Mouse (Mus musculus) CH12.LX (cell line): ENCODE measurements around the gene Fat3.

Experiments
- JUN ChIP-seq: IDR thresholded peaks from 2 replicates; pipeline ENCODE4 v1.6.1; 2011; ENCODE audit warnings: low read depth, mild to moderate bottlenecking, low read length, improper control_type of control experiment, moderate library complexity; ENCODE audit not compliant: insufficient read depth
- MEF2A ChIP-seq: IDR thresholded peaks from 2 replicates; pipeline ENCODE4 v1.6.1; 2014; ENCODE audit warnings: low read depth, mild to moderate bottlenecking, inconsistent platforms, low read length, improper control_type of control experiment, borderline replicate concordance
- TBP ChIP-seq: conservative IDR thresholded peaks from 2 replicates; pipeline ENCODE4 v1.6.1; 2011; ENCODE audit warnings: low read depth, low read length, improper control_type of control experiment
- ZNF384 ChIP-seq: IDR thresholded peaks from 2 replicates; pipeline ENCODE4 v1.6.1; 2012; ENCODE audit warnings: low read depth, low read length, improper control_type of control experiment, inconsistent platforms

GRCm38 (mm10) chr9:16147735-16148134 lies 353.4 kb downstream of the Fat3 start:
- TF ChIP-seq JUN: no peak
- no peak for TF ChIP-seq ZNF384
- no peak for TF ChIP-seq TBP
- TF ChIP-seq MEF2A: no peak
